Mouse (Mus musculus) embryonic fibroblast, embryonic 13.5 days (primary cell): ENCODE measurements around the gene Tmem145. TPM values are rescaled to one million over a fixed set of nuclear protein-coding genes. Genes with fewer than 3 reads are reported as not detected.

ENCODE experiments used
- H3K27ac ChIP-seq: 2 replicates; pipeline ENCODE4 v1.5.1; 2012; ENCODE audit warnings: low read length, control low read depth, inconsistent platforms; ENCODE audit not compliant: insufficient read depth
- H3K4me1 ChIP-seq: 2 replicates; pipeline ENCODE4 v1.6.1; 2011; ENCODE audit warnings: low read length; ENCODE audit not compliant: control insufficient read depth, insufficient read depth
- H3K4me3 ChIP-seq: 2 replicates; pipeline ENCODE4 v1.5.1; 2011; ENCODE audit warnings: mild to moderate bottlenecking, control low read depth, low read length; ENCODE audit not compliant: insufficient read depth
- CTCF ChIP-seq: IDR thresholded peaks from 2 replicates; pipeline ENCODE4 v1.5.1; 2011; ENCODE audit warnings: mild to moderate bottlenecking, control low read depth, low read length, moderate library complexity, borderline replicate concordance; ENCODE audit not compliant: insufficient read depth
- POLR2A ChIP-seq: IDR thresholded peaks from 2 replicates; pipeline ENCODE4 v1.6.1; 2011; ENCODE audit warnings: low read depth, mild to moderate bottlenecking, control low read depth, low read length, moderate library complexity
- polyA plus RNA-seq: library from polyadenylated mRNA; stranded (reverse); fragments of >200 nt; gene quantifications from 2 replicates; pipeline ENCODE4 v1.2.4, GENCODE M21; 2011; ENCODE audit warnings: low read depth; ENCODE audit not compliant: missing spikeins, insufficient read length

The Tmem145 gene
- polyA plus RNA-seq, 1 experiment, result not detected

GRCm38 (mm10) chr7:25277405-25277804 is 28.5 kb upstream of the Tmem145 start:
- H3K4me1 ChIP-seq, result peaks cover 24% of the 10 kb centered on the region
- peak overlapping the region; percentile 81 for H3K27ac ChIP-seq
- 0 out of 2 replicates have a peak, but pooled peaks have one; percentile 6 for TF ChIP-seq POLR2A
- no peak for TF ChIP-seq CTCF
- H3K4me3 ChIP-seq, result no peak overlapping the region

DNA sequence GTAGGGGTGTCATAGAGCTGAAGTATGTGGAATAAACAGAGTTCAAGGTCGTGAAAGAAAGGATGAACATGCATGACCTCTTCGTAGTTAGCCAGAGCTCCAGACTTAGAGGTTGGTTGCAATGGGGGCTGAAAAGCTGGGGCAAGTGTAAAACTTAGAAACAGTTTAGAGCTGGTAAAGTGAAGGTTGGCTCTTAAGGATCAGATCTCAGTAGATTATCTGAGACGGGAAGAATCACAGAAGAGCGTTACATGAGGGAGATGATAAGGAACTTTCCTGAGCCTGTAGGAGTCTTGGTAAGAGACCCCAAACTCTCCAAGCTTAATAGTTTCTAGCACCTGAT is 27.9 kb upstream of the Tmem145 start:
- peak overlapping the region; percentile 41 for H3K4me3 ChIP-seq
- peak overlapping the region; percentile 81 for H3K27ac ChIP-seq
- TF ChIP-seq POLR2A (no peak), CTCF (no peak)
- H3K4me1 ChIP-seq, result peaks cover 24% of the 10 kb centered on the region

DNA sequence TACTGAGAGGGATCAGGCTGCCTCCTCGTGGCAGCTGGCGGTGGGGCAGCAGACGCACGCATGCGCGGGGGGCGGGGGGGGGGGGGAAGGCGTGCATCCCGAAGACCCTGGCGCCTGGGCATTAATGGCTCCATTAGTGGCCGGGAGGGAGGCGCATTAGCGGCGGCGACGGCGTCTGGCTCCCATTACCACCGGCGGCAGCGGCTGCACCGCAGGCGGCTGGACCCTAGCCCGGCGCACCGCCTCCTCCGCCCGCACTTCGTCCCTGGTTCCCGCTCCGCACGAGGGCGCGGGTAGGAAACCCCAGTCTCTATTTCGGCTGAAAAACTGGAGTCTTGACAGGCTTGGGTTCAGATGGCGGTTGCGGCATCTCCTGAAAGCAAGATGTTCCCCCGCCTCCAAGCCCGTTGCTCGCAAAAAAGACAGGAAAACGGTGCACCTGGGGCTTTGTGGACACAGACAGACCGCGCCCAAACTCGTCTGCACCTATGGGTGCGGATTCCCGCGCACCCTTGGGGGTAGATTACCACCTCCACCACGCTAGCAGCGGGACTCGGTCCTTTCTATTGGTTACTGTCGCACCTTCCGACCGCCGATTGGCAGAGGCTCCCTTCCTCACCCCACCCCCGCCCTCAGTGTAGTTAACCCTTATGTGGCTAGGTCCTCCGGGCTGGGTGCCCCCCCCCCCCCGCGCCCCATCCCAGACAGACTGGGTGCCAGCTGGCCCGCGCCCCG is 27.4 kb upstream of the Tmem145 start:
- H3K27ac ChIP-seq, result peak overlapping the region; percentile 100
- peaks cover 24% of the 10 kb centered on the region for H3K4me1 ChIP-seq
- H3K4me3 ChIP-seq, result peak overlapping the region; percentile 44
- peak; percentile 70 for TF ChIP-seq POLR2A
- peak; percentile 75; the same call in 1 of the 2 replicates for TF ChIP-seq CTCF

- TF ChIP-seq POLR2A (peak; percentile 39; the same call in 1 of the 2 replicates), CTCF (no peak)
- peak overlapping the region; percentile 100 for H3K27ac ChIP-seq
- peaks cover 24% of the 10 kb centered on the region for H3K4me1 ChIP-seq
- H3K4me3 ChIP-seq, result peak overlapping the region; percentile 40
Measured at GRCm38 (mm10) chr7:25279076-25279860, 26.6 kb upstream of the Tmem145 start.

DNA sequence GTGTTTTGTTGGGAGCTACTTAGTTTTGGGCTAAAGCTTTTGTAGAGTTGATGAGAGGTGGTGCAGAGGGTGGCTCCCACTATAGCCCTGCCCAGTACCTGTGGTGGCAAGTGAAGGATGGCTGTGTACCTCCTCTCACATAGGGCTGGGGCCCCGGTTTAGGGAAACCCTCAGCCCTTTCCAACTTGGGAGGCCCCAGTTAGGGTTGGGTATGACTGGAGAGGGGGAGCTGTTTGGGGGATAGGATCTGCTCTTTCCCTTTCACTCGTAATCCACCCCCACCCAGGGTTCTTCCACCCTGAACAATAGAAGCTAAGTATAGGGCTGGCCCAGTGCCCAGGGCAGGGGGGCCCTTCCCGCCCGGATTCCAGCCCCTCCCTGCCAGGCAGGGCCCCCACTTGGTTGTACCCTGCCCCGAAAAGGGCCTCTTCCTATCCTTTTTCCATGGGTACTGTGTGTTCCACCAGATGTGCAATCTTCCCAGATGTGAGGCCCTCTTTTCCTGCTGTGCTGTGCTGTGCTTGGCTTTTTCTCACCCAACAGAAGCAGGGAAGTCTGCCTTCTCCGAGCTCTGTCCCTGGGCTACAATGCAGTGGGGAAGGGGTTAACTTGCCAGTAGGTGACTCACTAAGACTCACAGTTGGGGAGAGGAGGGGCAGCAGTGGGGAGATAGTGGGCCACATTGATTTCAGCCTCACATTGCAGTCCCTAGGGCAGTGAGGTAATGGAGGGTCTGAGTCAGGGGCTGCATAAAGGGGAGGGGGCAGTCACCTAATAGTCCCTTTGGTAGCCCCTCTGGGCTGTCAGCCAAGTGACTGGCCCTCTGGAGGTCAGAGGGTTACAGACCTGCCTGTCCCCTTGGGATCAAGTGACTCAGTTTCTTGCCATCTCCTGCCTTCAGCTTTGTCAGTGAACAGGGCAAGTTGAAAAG is 25.8 kb upstream of the Tmem145 start:
- TF ChIP-seq POLR2A (peak; percentile 63), CTCF (no peak)
- H3K27ac ChIP-seq, result peak overlapping the region; percentile 100
- H3K4me3 ChIP-seq, result peak overlapping the region; percentile 40
- H3K4me1 ChIP-seq, result peaks cover 24% of the 10 kb centered on the region

DNA sequence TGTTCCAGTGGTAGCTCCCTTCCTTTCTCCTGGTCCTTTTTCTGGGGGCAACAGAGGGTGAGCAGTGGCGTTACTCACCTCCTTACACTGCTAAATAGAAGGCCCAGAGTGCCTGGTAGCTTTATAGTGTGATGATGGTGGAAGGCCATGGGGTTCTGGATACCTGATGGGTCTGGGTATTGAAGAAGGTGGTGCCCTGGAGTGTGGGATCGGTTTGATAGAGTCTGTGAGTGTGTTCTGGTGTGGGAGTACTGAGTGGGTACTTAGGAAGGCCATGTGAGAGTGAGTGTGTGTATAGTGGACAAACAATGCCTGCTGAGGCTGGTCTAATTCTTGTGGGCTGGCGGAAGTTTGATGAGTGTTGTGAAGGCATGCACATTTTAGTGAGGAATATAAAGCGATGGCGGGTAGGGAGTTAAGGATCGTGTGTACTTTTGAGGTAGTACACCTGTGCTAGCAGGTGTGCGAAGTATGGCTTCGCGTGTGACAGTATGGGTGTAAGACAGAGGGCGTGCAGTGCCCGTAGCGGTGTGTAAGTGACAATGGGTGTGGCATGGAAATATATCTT is 24.7 kb upstream of the Tmem145 start:
- Histone ChIP-seq H3K27ac (peak overlapping the region; percentile 100), H3K4me1 (peaks cover 18% of the 10 kb centered on the region; the same call in 1 of the 2 replicates), H3K4me3 (no peak overlapping the region)
- TF ChIP-seq POLR2A, result no peak
- TF ChIP-seq CTCF, result no peak

- Histone ChIP-seq H3K27ac (peak overlapping the region; percentile 100), H3K4me1 (peaks cover 18% of the 10 kb centered on the region; the same call in 1 of the 2 replicates), H3K4me3 (peak overlapping the region; percentile 33)
- TF ChIP-seq CTCF (no peak), POLR2A (peak; percentile 98)
Measured at GRCm38 (mm10) chr7:25281734-25282601, 23.9 kb upstream of the Tmem145 start.

- peak; percentile 20 for TF ChIP-seq POLR2A
- no peak for TF ChIP-seq CTCF
- Histone ChIP-seq H3K4me3 (peak overlapping the region; percentile 95), H3K27ac (peak overlapping the region; percentile 70), H3K4me1 (peaks cover 16% of the 10 kb centered on the region; the same call in 1 of the 2 replicates)
Measured at GRCm38 (mm10) chr7:25282731-25283211, 23.1 kb upstream of the Tmem145 start.

DNA sequence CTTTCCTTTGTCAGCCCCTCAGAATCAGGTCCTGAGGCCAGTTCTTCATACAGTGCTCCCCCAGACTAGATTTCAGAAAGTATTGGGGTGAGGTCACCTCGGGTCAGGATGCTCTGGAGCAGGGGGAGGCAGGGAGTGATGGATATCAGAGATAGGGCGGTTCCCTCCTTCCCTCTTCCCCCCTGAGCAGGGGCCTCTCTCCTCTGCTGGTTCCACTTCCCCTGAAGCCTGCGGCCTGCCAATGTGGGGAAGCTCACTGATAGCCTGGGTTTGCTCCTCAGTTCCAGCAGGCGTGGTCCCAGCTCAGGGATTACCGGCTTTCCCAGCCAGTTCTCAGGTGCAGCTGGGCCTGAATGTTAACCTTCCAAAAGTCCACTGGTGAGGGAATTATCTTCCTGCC is 22.3 kb upstream of the Tmem145 start:
- H3K4me1 ChIP-seq, result peaks cover 16% of the 10 kb centered on the region; the same call in 1 of the 2 replicates
- TF ChIP-seq POLR2A, result peak; percentile 34
- TF ChIP-seq CTCF, result no peak
- peak overlapping the region; percentile 95 for H3K4me3 ChIP-seq
- H3K27ac ChIP-seq, result peak overlapping the region; percentile 70
